Mouse (Mus musculus) brown adipose tissue, adult 24 weeks (tissue): ENCODE data around the gene Tmem107. TPM values are rescaled to one million over a fixed set of nuclear protein-coding genes. Genes with fewer than 3 reads are reported as not detected.

Experiments
- polyA plus RNA-seq: library from polyadenylated mRNA; stranded (reverse); fragments of >200 nt; gene quantifications from 2 replicates; pipeline ENCODE4 v1.2.4, GENCODE M21; 2012; ENCODE audit not compliant: missing spikeins, insufficient read depth, insufficient read length

Tmem107 gene
- polyA plus RNA-seq, 1 experiment = 4.6 TPM

Other genes with a start within 250 kb of the Tmem107 start
- gene Ndel1, start 198.9 kb upstream of the Tmem107 start, polyA plus RNA-seq = 48.4 and 48.9 TPM in 2 replicates
- not detected in 2 replicates for gene Rnf222, start 182.3 kb upstream of the Tmem107 start, polyA plus RNA-seq
- gene Rpl26, start 169.2 kb upstream of the Tmem107 start, polyA plus RNA-seq = 1,653 and 1,681 TPM in 2 replicates
- gene Odf4, start 143.7 kb upstream of the Tmem107 start, polyA plus RNA-seq = not detected in 2 replicates
- 7.1 and 19.0 TPM in 2 replicates for gene Arhgef15, start 113.3 kb upstream of the Tmem107 start, polyA plus RNA-seq
- gene Slc25a35, start 102.7 kb upstream of the Tmem107 start, polyA plus RNA-seq = 170 and 220 TPM in 2 replicates
- gene Rangrf, start 95.6 kb upstream of the Tmem107 start, polyA plus RNA-seq = 9.0 and 12.7 TPM in 2 replicates
- gene Pfas, start 62.3 kb upstream of the Tmem107 start, polyA plus RNA-seq = 7.8 and 11.1 TPM in 2 replicates
- 6.2 and 11.8 TPM in 2 replicates for gene Ctc1, start 54.9 kb upstream of the Tmem107 start, polyA plus RNA-seq
- gene Aurkb, start 25.2 kb upstream of the Tmem107 start, polyA plus RNA-seq = 0.79 TPM in 1 of 2 replicates, not detected in the other
- 8.1 and 8.3 TPM in 2 replicates for gene Borcs6, start 11.1 kb upstream of the Tmem107 start, polyA plus RNA-seq
- gene Vamp2, start 17.7 kb downstream of the Tmem107 start, polyA plus RNA-seq = 42.0 and 54.9 TPM in 2 replicates
- 7.9 and 15.6 TPM in 2 replicates for gene Per1, start 24.4 kb downstream of the Tmem107 start, polyA plus RNA-seq
- gene Hes7, start 49.6 kb downstream of the Tmem107 start, polyA plus RNA-seq = not detected in 2 replicates
- gene 9130213A22Rik, start 51.8 kb downstream of the Tmem107 start, polyA plus RNA-seq = 0.87 TPM in 1 of 2 replicates, not detected in the other
- gene Aloxe3, start 55.1 kb downstream of the Tmem107 start, polyA plus RNA-seq = not detected in 2 replicates
- not detected in 2 replicates for gene Alox12b, start 86.2 kb downstream of the Tmem107 start, polyA plus RNA-seq
- not detected in 2 replicates for gene Alox8, start 127.0 kb downstream of the Tmem107 start, polyA plus RNA-seq
- not detected in 2 replicates for gene Gucy2e, start 166.2 kb downstream of the Tmem107 start, polyA plus RNA-seq